Mouse (Mus musculus): Measurements from ENCODE around the gene Tcaf3. TPM values are rescaled to one million over a fixed set of nuclear protein-coding genes. Genes with fewer than 3 reads are reported as not detected.

Tcaf3 gene
- polyA plus RNA-seq, 1 experiment from 2014 or later = not detected

DNA sequence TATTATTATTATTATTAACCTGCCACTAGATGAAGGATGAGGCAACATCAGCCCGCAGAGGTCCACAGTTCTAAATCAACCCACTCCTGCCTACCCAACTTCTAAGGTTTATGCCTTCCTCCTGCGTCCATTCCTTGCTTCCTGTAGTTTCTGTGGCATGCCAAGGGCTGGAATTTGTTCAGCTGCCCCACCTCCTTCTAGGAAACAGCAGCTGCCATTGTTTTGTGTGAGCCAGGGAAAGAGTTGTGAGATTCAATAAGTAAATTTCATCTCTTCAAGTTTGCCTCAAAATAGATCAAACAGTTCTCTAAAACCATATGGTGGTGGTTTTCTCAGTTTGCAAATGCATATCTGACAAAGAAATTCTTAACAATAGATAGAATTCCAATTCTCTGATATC is 29.3 kb downstream of the Tcaf3 start:
- Histone ChIP-seq H3K4me1 (no peaks in the 10 kb centered on the region), H3K27me3 (ENCODE audit: insufficient read depth, poor library complexity, severe bottlenecking) (no peaks in the 10 kb centered on the region), H3K4me3 (no peak overlapping the region), H3K36me3 (no peaks in the 10 kb centered on the region), H3K9me3 (no peaks in the 10 kb centered on the region), H3K27ac (no peak overlapping the region)
- WGBS = 71% methylated on average over 2 of the region's 2 CpGs
- no peak for DNase-seq (ENCODE audit: low spot score)

DNA sequence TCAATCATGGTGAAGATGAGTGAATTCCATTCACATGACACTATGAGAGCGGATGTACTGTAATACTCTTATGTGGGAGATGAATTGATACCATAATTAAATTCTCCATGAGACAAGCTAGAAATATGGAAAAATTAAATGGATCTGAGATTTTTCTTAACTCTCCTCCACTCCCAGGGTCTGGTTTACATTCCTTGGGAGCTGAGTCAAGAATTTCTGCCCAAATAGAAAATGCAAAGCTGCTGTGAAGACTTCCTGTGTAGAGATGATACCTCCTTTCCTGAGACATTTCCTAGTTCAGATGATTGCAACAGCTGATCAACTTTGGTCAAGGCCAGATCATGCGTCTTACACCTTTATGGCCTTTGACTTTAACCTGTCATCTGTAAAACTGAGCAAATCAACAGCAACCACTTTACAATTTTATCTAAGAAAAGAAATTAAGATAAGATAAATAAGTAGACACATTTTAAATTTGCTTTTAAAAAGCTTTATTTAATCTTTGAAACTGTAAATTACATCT is 31.4 kb downstream of the Tcaf3 start:
- no peak overlapping the region for H3K27ac ChIP-seq
- H3K27me3 ChIP-seq (ENCODE audit: insufficient read depth, poor library complexity, severe bottlenecking) = no peaks in the 10 kb centered on the region
- no peaks in the 10 kb centered on the region for H3K4me1 ChIP-seq
- no peak for DNase-seq (ENCODE audit: low spot score)
- H3K4me3 ChIP-seq = no peak overlapping the region
- no peaks in the 10 kb centered on the region for H3K9me3 ChIP-seq
- H3K36me3 ChIP-seq = no peaks in the 10 kb centered on the region
- WGBS = 75% methylated on average over 2 of the region's 2 CpGs

DNA sequence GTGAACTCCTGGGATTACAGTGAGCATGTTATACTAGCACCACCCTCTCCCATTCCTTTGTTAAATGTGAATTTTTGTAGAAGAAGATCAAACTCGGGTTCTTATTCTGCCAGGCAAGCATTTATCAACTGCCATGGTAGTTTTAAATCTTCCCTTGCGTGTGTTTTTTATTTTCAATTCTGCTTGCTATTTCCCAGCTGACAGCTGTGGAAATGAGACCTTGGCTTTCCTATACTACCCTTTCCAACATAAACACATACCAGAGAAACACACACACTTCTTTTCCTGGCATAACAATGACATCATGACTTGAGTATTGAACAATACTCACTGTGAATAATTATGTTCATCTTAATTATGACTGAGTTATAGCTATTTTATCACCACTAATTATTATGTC is 35.2 kb downstream of the Tcaf3 start:
- no peaks in the 10 kb centered on the region for H3K9me3 ChIP-seq
- 62% methylated on average over 2 of the region's 2 CpGs for WGBS
- no peak overlapping the region for H3K27ac ChIP-seq
- H3K4me1 ChIP-seq = no peaks in the 10 kb centered on the region
- no peaks in the 10 kb centered on the region for H3K36me3 ChIP-seq
- no peak for DNase-seq (ENCODE audit: low spot score)
- no peaks in the 10 kb centered on the region for H3K27me3 ChIP-seq (ENCODE audit: insufficient read depth, poor library complexity, severe bottlenecking)
- H3K4me3 ChIP-seq = no peak overlapping the region

DNA sequence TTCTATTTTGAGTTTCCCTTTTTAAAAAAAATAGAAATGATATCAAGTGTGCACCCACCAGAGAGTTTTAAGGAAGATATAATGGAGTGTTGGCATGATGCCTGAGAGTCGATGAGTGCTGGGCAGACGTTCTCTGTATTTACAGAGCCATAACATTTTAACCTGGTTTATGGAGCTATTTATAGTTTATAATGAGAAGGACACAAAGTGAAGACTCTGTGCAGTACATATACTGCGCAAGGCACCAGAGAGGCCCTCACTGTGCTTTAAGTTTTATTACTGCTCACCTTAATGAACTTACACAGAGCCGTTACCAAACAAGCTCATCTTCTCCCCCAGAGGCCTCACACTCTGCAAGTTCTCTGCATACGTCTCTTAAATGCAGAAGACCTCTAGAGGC is 36.6 kb downstream of the Tcaf3 start:
- no peaks in the 10 kb centered on the region for H3K36me3 ChIP-seq
- no peaks in the 10 kb centered on the region for H3K27me3 ChIP-seq (ENCODE audit: insufficient read depth, poor library complexity, severe bottlenecking)
- no peak for DNase-seq (ENCODE audit: low spot score)
- no peaks in the 10 kb centered on the region for H3K9me3 ChIP-seq
- no peaks in the 10 kb centered on the region for H3K4me1 ChIP-seq
- no peak overlapping the region for H3K27ac ChIP-seq
- 72% methylated on average over 5 of the region's 5 CpGs for WGBS
- no peak overlapping the region for H3K4me3 ChIP-seq

DNA sequence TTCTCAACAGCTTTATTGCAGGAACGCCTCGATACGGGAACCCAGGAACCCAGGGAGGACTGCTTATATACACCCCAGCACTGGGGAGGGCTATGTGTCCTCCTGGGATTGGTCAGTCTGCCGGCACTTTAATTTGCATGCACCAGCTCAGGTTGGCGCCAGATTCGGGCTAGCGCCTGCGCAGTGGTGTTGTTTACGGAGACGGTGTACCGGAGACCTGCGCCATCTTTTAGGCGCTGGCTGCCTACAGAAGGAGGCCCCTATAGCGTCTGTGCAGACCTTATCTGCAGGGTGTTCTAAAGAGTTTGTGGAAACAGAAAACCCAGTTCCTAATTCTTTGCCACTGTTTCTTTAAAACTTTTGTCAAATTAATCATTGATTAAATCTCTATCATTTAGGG is 38.9 kb downstream of the Tcaf3 start:
- Histone ChIP-seq H3K4me3 (no peak overlapping the region), H3K9me3 (no peaks in the 10 kb centered on the region), H3K36me3 (no peaks in the 10 kb centered on the region), H3K4me1 (no peaks in the 10 kb centered on the region), H3K27me3 (ENCODE audit: insufficient read depth, poor library complexity, severe bottlenecking) (no peaks in the 10 kb centered on the region), H3K27ac (no peak overlapping the region; the same call in 1 of the 2 replicates)
- 93% methylated on average over 14 of the region's 14 CpGs for WGBS
- no peak for DNase-seq (ENCODE audit: low spot score)

DNA sequence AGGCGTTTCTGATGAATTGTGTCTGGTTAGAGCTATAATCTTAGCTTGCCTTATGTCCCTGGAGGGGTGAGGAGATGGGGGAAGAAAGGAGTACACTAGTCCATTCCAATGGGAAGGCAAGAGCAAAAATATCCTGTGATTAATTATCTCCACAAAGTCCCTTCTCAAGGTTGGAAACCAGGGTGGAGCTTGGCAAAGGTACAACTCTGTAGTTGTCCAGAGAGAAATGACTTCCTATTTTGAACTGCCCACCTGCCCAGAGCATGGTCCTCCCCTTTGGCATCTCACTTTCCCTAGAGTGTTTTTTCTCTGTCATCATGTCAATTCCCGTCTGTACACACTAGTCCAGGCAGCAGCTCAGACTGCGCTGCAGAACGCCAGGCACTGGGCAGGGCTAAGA is 50.0 kb downstream of the Tcaf3 start, which contains the start of gene Olfr455:
Gene Olfr455 (minus strand): TSS at position 127 of the 400 bp plus-strand sequence.
- no peaks in the 10 kb centered on the region for H3K9me3 ChIP-seq
- H3K4me1 ChIP-seq = no peaks in the 10 kb centered on the region
- whole genome bisulfite sequencing = 84% methylated on average over 4 of the region's 4 CpGs
- no peaks in the 10 kb centered on the region for H3K36me3 ChIP-seq
- no peaks in the 10 kb centered on the region for H3K27me3 ChIP-seq (ENCODE audit: insufficient read depth, poor library complexity, severe bottlenecking)
- no peak for DNase-seq (ENCODE audit: low spot score)
- H3K4me3 ChIP-seq = no peak within 1 kb of the TSS
- H3K27ac ChIP-seq = no peak within 1 kb of the TSS

DNA sequence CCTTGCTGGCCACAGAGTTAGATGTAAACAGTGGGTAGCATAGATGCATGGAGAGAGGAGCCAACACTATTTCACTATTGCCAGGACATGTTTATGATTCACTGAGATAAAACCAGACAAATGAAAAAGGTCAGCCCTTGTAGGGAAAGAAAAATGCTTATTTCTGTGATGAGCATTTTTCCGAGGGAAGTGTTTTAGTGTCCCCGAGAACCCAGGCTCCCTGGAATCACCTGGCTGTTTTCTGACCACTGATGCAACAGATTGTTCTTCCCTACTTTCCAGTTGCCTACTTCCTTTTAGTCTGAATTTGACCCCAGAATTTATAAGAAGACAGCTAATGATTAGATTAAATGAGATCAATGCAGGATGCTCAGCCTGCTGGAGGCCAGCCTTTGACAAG is 51.3 kb downstream of the Tcaf3 start:
- 86% methylated on average over 2 of the region's 2 CpGs for WGBS
- DNase-seq (ENCODE audit: low spot score) = no peak

DNA sequence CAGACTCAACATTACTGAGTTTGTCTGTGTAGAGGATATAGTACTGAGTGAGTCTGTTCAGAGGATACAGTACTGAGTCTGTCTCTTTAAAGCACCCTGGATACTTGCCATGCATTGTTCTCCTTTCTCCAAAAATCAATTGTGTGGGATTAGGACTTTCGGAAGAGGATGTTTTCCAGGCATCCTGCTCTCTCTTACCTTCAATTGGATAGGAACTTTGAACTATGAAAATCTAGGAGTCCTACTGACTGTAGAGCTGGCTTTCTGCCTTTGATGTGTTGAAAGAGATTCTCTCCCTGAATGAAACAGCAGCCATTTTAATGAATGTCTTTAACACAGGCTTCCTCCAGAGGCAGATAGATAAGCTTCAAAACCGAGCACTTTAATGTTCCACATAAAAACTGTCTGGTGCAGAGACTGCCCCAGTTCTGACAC is 52.0 kb downstream of the Tcaf3 start:
- no peaks in the 10 kb centered on the region for H3K9me3 ChIP-seq
- H3K36me3 ChIP-seq = no peaks in the 10 kb centered on the region
- no peaks in the 10 kb centered on the region for H3K27me3 ChIP-seq (ENCODE audit: insufficient read depth, poor library complexity, severe bottlenecking)
- H3K4me3 ChIP-seq = no peak overlapping the region
- no peak overlapping the region for H3K27ac ChIP-seq
- WGBS = 43% methylated on average over 2 of the region's 2 CpGs
- no peaks in the 10 kb centered on the region for H3K4me1 ChIP-seq
- no peak for DNase-seq (ENCODE audit: low spot score)

More for the DNA sequence above, 51.3 kb downstream of the Tcaf3 start:
- Histone ChIP-seq H3K4me1 (no peaks in the 10 kb centered on the region), H3K9me3 (no peaks in the 10 kb centered on the region), H3K27me3 (ENCODE audit: insufficient read depth, poor library complexity, severe bottlenecking) (no peaks in the 10 kb centered on the region), H3K4me3 (no peak overlapping the region), H3K27ac (no peak overlapping the region), H3K36me3 (no peaks in the 10 kb centered on the region)

DNA sequence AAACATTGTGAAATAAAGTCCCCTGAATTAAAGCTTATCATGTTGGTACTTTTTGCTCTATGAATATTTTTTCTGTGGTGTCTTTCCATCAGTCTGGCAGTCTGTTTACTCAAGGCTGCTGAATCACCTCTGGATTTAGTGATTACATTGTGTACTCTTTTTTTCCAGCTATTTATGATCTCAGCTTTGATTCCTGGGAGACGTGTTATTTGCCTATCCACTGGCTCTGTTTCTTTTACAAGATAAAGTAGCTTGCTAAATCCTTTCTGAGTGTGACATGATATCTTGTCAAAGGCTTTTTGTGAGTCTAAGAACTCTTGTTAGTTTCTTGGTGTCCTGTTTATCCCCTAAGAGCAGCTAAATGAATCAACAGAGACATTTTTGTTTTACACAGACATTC is 52.6 kb downstream of the Tcaf3 start:
- no peaks in the 10 kb centered on the region for H3K36me3 ChIP-seq
- no peaks in the 10 kb centered on the region for H3K27me3 ChIP-seq (ENCODE audit: insufficient read depth, poor library complexity, severe bottlenecking)
- 15% methylated on average over 1 of the region's 1 CpGs for WGBS
- H3K4me1 ChIP-seq = no peaks in the 10 kb centered on the region
- H3K4me3 ChIP-seq = no peak overlapping the region
- no peak for DNase-seq (ENCODE audit: low spot score)
- H3K27ac ChIP-seq = no peak overlapping the region
- H3K9me3 ChIP-seq = no peaks in the 10 kb centered on the region

DNA sequence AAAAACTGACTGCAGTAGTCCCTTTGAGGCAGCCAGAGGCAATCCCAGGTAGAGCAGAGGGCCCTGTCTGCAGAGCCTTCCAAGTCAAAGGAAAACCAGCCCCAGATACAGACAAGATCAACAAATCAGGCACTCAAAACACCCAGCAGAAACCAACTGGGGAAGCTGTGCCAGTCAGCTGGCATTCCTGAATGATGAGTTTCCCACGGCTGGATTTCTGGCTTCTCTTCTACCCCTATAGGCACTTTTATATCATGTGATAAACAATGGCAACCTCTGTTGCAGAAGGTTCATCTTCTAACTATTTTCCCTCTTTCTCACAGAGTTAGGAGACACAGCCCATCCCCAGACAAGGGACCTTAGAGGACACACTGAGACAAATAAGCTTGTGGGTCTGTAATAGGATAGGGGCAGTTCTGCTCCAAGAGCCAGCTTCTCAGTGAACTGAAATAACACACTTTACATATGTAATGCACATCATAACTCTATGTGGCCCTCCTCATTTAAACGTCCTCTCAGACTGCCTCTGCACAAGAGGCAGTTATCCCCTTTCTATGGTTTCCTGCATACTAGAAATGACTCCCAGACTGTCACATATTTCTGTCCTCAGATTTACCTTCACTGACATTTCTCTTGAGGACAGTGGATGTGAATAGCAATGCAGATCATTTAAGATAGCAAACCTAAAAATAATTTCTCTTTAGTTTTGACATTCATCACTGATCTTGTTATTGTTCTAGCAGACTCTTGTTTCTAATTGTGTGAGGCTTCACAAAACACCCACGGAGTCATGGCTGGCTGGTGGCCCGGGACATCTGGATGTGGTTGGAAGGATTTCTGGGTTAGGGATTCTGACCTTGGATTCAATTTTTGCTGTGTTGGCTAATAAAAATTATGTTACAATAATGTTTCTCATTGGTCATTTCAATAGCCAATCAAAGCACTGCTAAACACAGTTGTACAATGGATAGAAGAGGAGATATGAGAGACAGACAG is 55.2 kb downstream of the Tcaf3 start:
- H3K27ac ChIP-seq = no peak overlapping the region
- no peaks in the 10 kb centered on the region for H3K4me1 ChIP-seq
- no peaks in the 10 kb centered on the region for H3K36me3 ChIP-seq
- H3K4me3 ChIP-seq = no peak overlapping the region
- no peaks in the 10 kb centered on the region for H3K9me3 ChIP-seq
- no peaks in the 10 kb centered on the region for H3K27me3 ChIP-seq (ENCODE audit: insufficient read depth, poor library complexity, severe bottlenecking)
- DNase-seq (ENCODE audit: low spot score) = no peak
- WGBS = 69% methylated on average over 4 of the region's 4 CpGs

DNA sequence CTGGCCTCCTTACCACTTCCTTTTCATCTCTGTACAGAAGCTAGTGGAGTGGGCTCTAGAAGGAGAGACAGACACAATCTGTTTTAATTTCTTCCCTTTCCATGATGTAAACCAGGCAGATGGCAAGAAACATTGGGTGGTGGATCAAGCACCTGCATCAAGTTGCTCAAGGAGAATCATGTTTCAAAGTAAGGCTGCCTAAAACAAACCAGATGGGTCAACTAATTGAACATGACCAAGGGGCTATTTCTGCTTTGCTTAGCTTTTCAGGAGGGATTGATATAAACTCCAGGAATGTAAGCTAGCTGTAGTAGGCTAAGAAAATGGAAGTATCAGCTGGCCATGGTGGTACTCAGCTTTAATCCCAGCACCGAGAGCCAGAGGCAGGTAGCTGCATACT is 56.8 kb downstream of the Tcaf3 start:
- Histone ChIP-seq H3K4me3 (no peak overlapping the region), H3K27me3 (ENCODE audit: insufficient read depth, poor library complexity, severe bottlenecking) (no peaks in the 10 kb centered on the region), H3K9me3 (no peaks in the 10 kb centered on the region), H3K4me1 (no peaks in the 10 kb centered on the region), H3K27ac (no peak overlapping the region), H3K36me3 (no peaks in the 10 kb centered on the region)
- DNase-seq (ENCODE audit: low spot score) = no peak
- 86% methylated on average over 1 of the region's 1 CpGs for WGBS

DNA sequence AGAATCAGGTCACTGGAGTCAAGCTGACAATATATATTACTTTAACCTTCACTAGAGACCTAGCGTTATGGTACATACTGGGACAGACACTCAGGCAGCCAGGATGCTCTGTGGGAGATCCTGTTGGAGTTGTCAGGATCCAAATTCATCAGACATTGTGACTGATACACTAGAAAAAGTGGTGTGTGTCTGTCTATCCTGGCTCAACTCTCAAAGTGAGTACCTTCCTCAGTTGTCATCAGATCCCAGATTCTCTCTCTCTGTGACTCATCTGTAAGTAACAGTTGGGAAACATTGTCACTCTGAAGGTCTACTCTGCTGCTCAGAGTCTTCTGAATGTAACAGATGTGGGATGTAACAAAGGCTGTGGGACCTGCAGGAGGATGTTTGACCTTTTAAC is 57.8 kb downstream of the Tcaf3 start:
- no peaks in the 10 kb centered on the region for H3K4me1 ChIP-seq
- H3K36me3 ChIP-seq = no peaks in the 10 kb centered on the region
- DNase-seq (ENCODE audit: low spot score) = no peak
- H3K9me3 ChIP-seq = no peaks in the 10 kb centered on the region
- 89% methylated on average over 1 of the region's 1 CpGs for WGBS
- H3K27me3 ChIP-seq (ENCODE audit: insufficient read depth, poor library complexity, severe bottlenecking) = no peaks in the 10 kb centered on the region
- H3K27ac ChIP-seq = no peak overlapping the region
- H3K4me3 ChIP-seq = no peak overlapping the region
